Mouse (Mus musculus) MEL-GATA-1-ER (cell line): ENCODE results near the gene Ear2.
"Not testable (repeated sequence)": the region's sequence is repeated elsewhere in the genome, so short reads cannot be mapped to it uniquely, and the experiment has no call there.

Experiments used
- DNase-seq: peaks from one replicate; pipeline ENCODE4 v3.0.0-alpha.2; 2012; ENCODE audit warnings: low read depth; ENCODE audit errors: extremely low read depth

Gene Ear2

GRCm38 (mm10) chr14:44102354-44102753, at the start of gene Ear2:
Ear2 (plus strand) TSS chr14:44102654.
- DNase-seq: not testable (repeated sequence)

GRCm38 (mm10) chr14:44067879-44068278, 34.6 kb upstream of the Ear2 start:
- DNase-seq: not testable (repeated sequence)

GRCm38 (mm10) chr14:44070595-44070994, 31.9 kb upstream of the Ear2 start:
- not testable (repeated sequence) for DNase-seq

- not testable (repeated sequence) for DNase-seq
Observed at GRCm38 (mm10) chr14:44077785-44078341, 24.6 kb upstream of the Ear2 start.

GRCm38 (mm10) chr14:44086588-44086987, 15.9 kb upstream of the Ear2 start:
- DNase-seq: not testable (repeated sequence)

GRCm38 (mm10) chr14:44087535-44087934, 14.9 kb upstream of the Ear2 start:
- DNase-seq: not testable (repeated sequence)

GRCm38 (mm10) chr14:44091524-44091923, 10.9 kb upstream of the Ear2 start:
- DNase-seq: not testable (repeated sequence)

- DNase-seq: not testable (repeated sequence)
Observed at GRCm38 (mm10) chr14:44094445-44094844, 8.0 kb upstream of the Ear2 start.

- not testable (repeated sequence) for DNase-seq
Observed at GRCm38 (mm10) chr14:44100030-44100429, 2.4 kb upstream of the Ear2 start.

- no peak for DNase-seq
Observed at GRCm38 (mm10) chr14:44110981-44111380, 8.5 kb downstream of the Ear2 start.

- not testable (repeated sequence) for DNase-seq
Observed at GRCm38 (mm10) chr14:44123551-44123950, 21.1 kb downstream of the Ear2 start, which contains the start of gene Gm3327. Gm3327 (plus strand) TSS chr14:44123851.
